Mouse (Mus musculus) spleen, adult 18-20 months (tissue): ENCODE results near the gene Ccdc82.

ENCODE experiments used
- DNase-seq, 2 experiments: peaks; one replicate each; pipeline ENCODE4 v3.0.0; 2022; ENCODE audit warnings: mixed read lengths in 2 of 2

Ccdc82 gene

GRCm38 (mm10) chr9:13300041-13300441, 53.3 kb downstream of the Ccdc82 start:
- no peak for DNase-seq

GRCm38 (mm10) chr9:13300891-13301782, 54.4 kb downstream of the Ccdc82 start:
- no peak for DNase-seq

- no peak for DNase-seq
Measured at GRCm38 (mm10) chr9:13302183-13302825, 55.5 kb downstream of the Ccdc82 start.

GRCm38 (mm10) chr9:13303099-13303771, 56.5 kb downstream of the Ccdc82 start:
- DNase-seq: no peak

GRCm38 (mm10) chr9:13303976-13304375, 57.2 kb downstream of the Ccdc82 start:
- DNase-seq: peak; percentile 31 to 50

- no peak for DNase-seq
Measured at GRCm38 (mm10) chr9:13306471-13306870, 59.7 kb downstream of the Ccdc82 start.

GRCm38 (mm10) chr9:13307226-13307625, 60.5 kb downstream of the Ccdc82 start:
- DNase-seq: no peak

- DNase-seq: no peak
Measured at GRCm38 (mm10) chr9:13308718-13309117, 62.0 kb downstream of the Ccdc82 start.

GRCm38 (mm10) chr9:13309807-13310206, 63.1 kb downstream of the Ccdc82 start:
- no peak for DNase-seq

- no peak for DNase-seq
Measured at GRCm38 (mm10) chr9:13310236-13310635, 63.5 kb downstream of the Ccdc82 start.

GRCm38 (mm10) chr9:13311094-13311493, 64.3 kb downstream of the Ccdc82 start:
- no peak for DNase-seq

- DNase-seq: no peak
Measured at GRCm38 (mm10) chr9:13313923-13314322, 67.2 kb downstream of the Ccdc82 start.

- DNase-seq: no peak
Measured at GRCm38 (mm10) chr9:13314577-13315004, 67.8 kb downstream of the Ccdc82 start.

- no peak for DNase-seq
Measured at GRCm38 (mm10) chr9:13315393-13315792, 68.6 kb downstream of the Ccdc82 start.

- no peak for DNase-seq
Measured at GRCm38 (mm10) chr9:13319566-13319965, 72.8 kb downstream of the Ccdc82 start.

GRCm38 (mm10) chr9:13320800-13321364, 74.1 kb downstream of the Ccdc82 start:
- no peak for DNase-seq

- DNase-seq: no peak
Measured at GRCm38 (mm10) chr9:13323074-13323473, 76.3 kb downstream of the Ccdc82 start.

GRCm38 (mm10) chr9:13323612-13324011, 76.9 kb downstream of the Ccdc82 start:
- no peak for DNase-seq
